In genomic region chr1:186515976-186516375, GRCm38 (mm10) we compare ENCODE assay signal across 24 mouse cellular contexts.
DNase-seq lines count a peak whose midpoint lies in the region; ATAC-seq lines count a peak whose summit lies in the region.
"Had no signal": no experiment of that assay in that cellular context is flagged by ENCODE, and none has a peak within 500 bp of the region (broad histone marks: within the 10 kb centered on the region; RNA-seq: fewer than 3 reads in every experiment).

No protein-coding gene starts in this region.

- H3K9me3 ChIP-seq in heart, embryonic 16.5 days (replicated peaks; ENCODE audit: control insufficient read depth, low read length): no peaks in the 10 kb centered on the region
- no peaks in the 10 kb centered on the region for H3K9me3 ChIP-seq in forebrain, embryonic 10.5 days
- H3K9me3 ChIP-seq: embryonic facial prominence, embryonic 10.5 days; forebrain, embryonic 15.5 days; heart, embryonic 15.5 days; hindbrain, embryonic 12.5 days had no signal

- no peak overlapping the region for H3K27ac ChIP-seq in heart, embryonic 16.5 days (ENCODE audit: low read length)
- no peak overlapping the region for H3K27ac ChIP-seq in forebrain, embryonic 10.5 days
- H3K27ac ChIP-seq: embryonic facial prominence, embryonic 10.5 days; forebrain, embryonic 15.5 days; gastrocnemius, adult 2 months; heart, embryonic 15.5 days; hindbrain, embryonic 12.5 days had no signal

- H3K27me3 ChIP-seq in heart, embryonic 16.5 days (ENCODE audit: control insufficient read depth, insufficient read depth, low read length): no peaks in the 10 kb centered on the region
- no peaks in the 10 kb centered on the region for H3K27me3 ChIP-seq in forebrain, embryonic 10.5 days (ENCODE audit: poor library complexity, severe bottlenecking)
- H3K27me3 ChIP-seq: forebrain, embryonic 15.5 days; heart, embryonic 15.5 days; hindbrain, embryonic 12.5 days had no signal

- no peaks in the 10 kb centered on the region for H3K36me3 ChIP-seq in heart, embryonic 16.5 days (ENCODE audit: control insufficient read depth, insufficient read depth)
- H3K36me3 ChIP-seq in forebrain, embryonic 10.5 days (replicated peaks): no peaks in the 10 kb centered on the region
- H3K36me3 ChIP-seq: embryonic facial prominence, embryonic 10.5 days; forebrain, embryonic 15.5 days; G1E; heart, embryonic 15.5 days; hindbrain, embryonic 12.5 days had no signal

- WGBS in heart, embryonic 16.5 days: 32% methylated on average over 6 of the region's 6 CpGs
- WGBS in forebrain, embryonic 10.5 days: 91% methylated on average over 6 of the region's 6 CpGs

- H3K4me2 ChIP-seq in heart, embryonic 16.5 days (ENCODE audit: low read depth, low read length): peak overlapping the region; percentile 31
- H3K4me2 ChIP-seq: forebrain, embryonic 15.5 days; heart, embryonic 15.5 days; hindbrain, embryonic 12.5 days had no signal

- no peak for ATAC-seq in heart, embryonic 16.5 days (replicated peaks; ENCODE audit: extremely low read depth, insufficient read depth, low FRiP score)
- ATAC-seq: CD4-positive, CD25-positive, alpha-beta regulatory T cell, adult 4 months; forebrain, embryonic 15.5 days; hindbrain, embryonic 16.5 days; inflammation-experienced regulatory T-cells, adult 6 months; intestine, postnatal 0 days had no signal

- intact Hi-C loops in heart, postnatal 14 days (cut with DNase I): no loop called here

- H3K4me3 ChIP-seq in heart, embryonic 16.5 days (ENCODE audit: low read length): no peak overlapping the region
- no peak overlapping the region for H3K4me3 ChIP-seq in forebrain, embryonic 10.5 days
- H3K4me3 ChIP-seq: embryonic facial prominence, embryonic 10.5 days; forebrain, embryonic 15.5 days; gastrocnemius, adult 2 months; heart, embryonic 15.5 days; hindbrain, embryonic 12.5 days had no signal

- peaks cover 14% of the 10 kb centered on the region for H3K4me1 ChIP-seq in heart, embryonic 16.5 days (ENCODE audit: control insufficient read depth, insufficient read depth, low read length)
- no peaks in the 10 kb centered on the region for H3K4me1 ChIP-seq in forebrain, embryonic 10.5 days
- H3K4me1 ChIP-seq: embryonic facial prominence, embryonic 10.5 days; forebrain, embryonic 15.5 days; hindbrain, embryonic 12.5 days had no signal

- peak; percentile 31 for DNase-seq in heart, adult 11 months
- no peak for DNase-seq in heart, adult 18-20 months
- no peak for DNase-seq in heart, postnatal 14 days
- peak; percentile 44 for DNase-seq in 3134 (ENCODE audit: extremely low read depth, insufficient read length, low spot score)
- DNase-seq in NIH3T3 (ENCODE audit: low read depth): peak; percentile 37
- DNase-seq in forebrain, embryonic 10.5 days (ENCODE audit: extremely low spot score, low spot score): no peak
- DNase-seq: adrenal gland, postnatal 25 days; B cell, adult 2 months; cerebellum, adult 2 months; cerebellum, postnatal 10 days; gastrocnemius, adult 2 months; gastrocnemius, postnatal 25 days; heart, postnatal 36 days; kidney, adult 8-10 months had no signal

- H3K9ac ChIP-seq in heart, embryonic 16.5 days (ENCODE audit: low read length): no peak overlapping the region
- H3K9ac ChIP-seq: forebrain, embryonic 15.5 days; heart, embryonic 15.5 days; hindbrain, embryonic 12.5 days had no signal

Comparison
In these comparisons a context has a peak if more than half of its experiments do, and no peak if none do; other contexts are left out.
1. DNase-seq: peak in heart, adult 11 months (single experiment), 3134 (single experiment) and NIH3T3 (single experiment); none in heart, adult 18-20 months (0 of 2), heart, postnatal 14 days (0 of 2) and forebrain, embryonic 10.5 days (single experiment).